Comparison of ENCODE assay signal across 26 mouse cellular contexts in genomic region chr13:111100448-111100847, GRCm38 (mm10).
DNase-seq lines count a peak whose midpoint lies in the region; ATAC-seq and TF ChIP-seq lines count a peak whose summit lies in the region.
"Had no signal": no experiment of that assay in that cellular context is flagged by ENCODE, and none has a peak within 500 bp of the region (broad histone marks: within the 10 kb centered on the region; RNA-seq: fewer than 3 reads in every experiment).

No protein-coding gene starts in this region.

- no peaks in the 10 kb centered on the region for H3K36me3 ChIP-seq in stomach, postnatal 0 days (ENCODE audit: control insufficient read depth, insufficient read depth, low read length)
- no peaks in the 10 kb centered on the region for H3K36me3 ChIP-seq in hindbrain, embryonic 10.5 days
- H3K36me3 ChIP-seq: heart, embryonic 12.5 days; hindbrain, embryonic 15.5 days; kidney, embryonic 15.5 days; limb, embryonic 12.5 days; midbrain, embryonic 12.5 days; stomach, embryonic 15.5 days had no signal

- no peak overlapping the region for H3K9ac ChIP-seq in stomach, postnatal 0 days (ENCODE audit: low read length)
- H3K9ac ChIP-seq: forebrain, embryonic 13.5 days; heart, embryonic 12.5 days; hindbrain, embryonic 15.5 days; kidney, embryonic 15.5 days; limb, embryonic 12.5 days; midbrain, embryonic 12.5 days; stomach, embryonic 15.5 days had no signal

- ATAC-seq in CD4-positive, CD25-positive, alpha-beta regulatory T cell, adult 4 months, result no peak
- peak; percentile 51; the same call in 1 of the 2 replicates for ATAC-seq in stomach, postnatal 0 days (ENCODE audit: low FRiP score, low TSS enrichment)
- ATAC-seq: forebrain, embryonic 13.5 days; lung, postnatal 0 days had no signal

- no peaks in the 10 kb centered on the region for H3K27me3 ChIP-seq in stomach, postnatal 0 days (ENCODE audit: control insufficient read depth, insufficient read depth, low read length)
- H3K27me3 ChIP-seq in hindbrain, embryonic 10.5 days (ENCODE audit: insufficient read depth, poor library complexity, severe bottlenecking), result no peaks in the 10 kb centered on the region
- H3K27me3 ChIP-seq: forebrain, embryonic 13.5 days; heart, embryonic 12.5 days; hindbrain, embryonic 15.5 days; kidney, embryonic 15.5 days; limb, embryonic 12.5 days; midbrain, embryonic 12.5 days; stomach, embryonic 15.5 days had no signal

- TF ChIP-seq CTCF in stomach, postnatal 0 days (IDR thresholded peaks at IDR 0.05; ENCODE audit: low read depth), result no peak

- WGBS in stomach, postnatal 0 days, result 79% methylated on average over 1 of the region's 1 CpGs
- 74% methylated on average over 1 of the region's 1 CpGs for WGBS in hindbrain, embryonic 10.5 days

- no peaks in the 10 kb centered on the region for H3K4me1 ChIP-seq in stomach, postnatal 0 days (replicated peaks; ENCODE audit: control insufficient read depth, insufficient read depth)
- H3K4me1 ChIP-seq in hindbrain, embryonic 10.5 days (replicated peaks), result peaks cover 13% of the 10 kb centered on the region
- H3K4me1 ChIP-seq: forebrain, embryonic 13.5 days; hindbrain, embryonic 15.5 days; limb, embryonic 12.5 days; midbrain, embryonic 12.5 days; stomach, embryonic 15.5 days had no signal

- no peak overlapping the region for H3K27ac ChIP-seq in stomach, postnatal 0 days (replicated peaks)
- no peak overlapping the region for H3K27ac ChIP-seq in hindbrain, embryonic 10.5 days
- H3K27ac ChIP-seq: forebrain, embryonic 13.5 days; hindbrain, embryonic 15.5 days; kidney, embryonic 15.5 days; limb, embryonic 12.5 days; midbrain, embryonic 12.5 days; stomach, embryonic 15.5 days had no signal

- H3K4me2 ChIP-seq in stomach, postnatal 0 days (replicated peaks; ENCODE audit: low read depth), result no peak overlapping the region
- H3K4me2 ChIP-seq: forebrain, embryonic 13.5 days; heart, embryonic 12.5 days; hindbrain, embryonic 15.5 days; kidney, embryonic 15.5 days; limb, embryonic 12.5 days; midbrain, embryonic 12.5 days; stomach, embryonic 15.5 days had no signal

- H3K4me3 ChIP-seq in stomach, postnatal 0 days (ENCODE audit: low read depth, low read length), result no peak overlapping the region
- no peak overlapping the region for H3K4me3 ChIP-seq in hindbrain, embryonic 10.5 days
- H3K4me3 ChIP-seq: erythroblast, embryonic 14.5 days; forebrain, embryonic 13.5 days; heart, embryonic 12.5 days; hindbrain, embryonic 15.5 days; kidney, embryonic 15.5 days; left cerebral cortex, adult 2 months; limb, embryonic 12.5 days; midbrain, embryonic 12.5 days; stomach, embryonic 15.5 days had no signal

- TF ChIP-seq EP300 in stomach, postnatal 0 days (optimal IDR thresholded peaks at IDR 0.05), result no peak

- H3K9me3 ChIP-seq in stomach, postnatal 0 days (ENCODE audit: control insufficient read depth, low read length), result no peaks in the 10 kb centered on the region
- H3K9me3 ChIP-seq in hindbrain, embryonic 10.5 days, result no peaks in the 10 kb centered on the region
- H3K9me3 ChIP-seq: forebrain, embryonic 13.5 days; heart, embryonic 12.5 days; hindbrain, embryonic 15.5 days; kidney, embryonic 15.5 days; limb, embryonic 12.5 days; midbrain, embryonic 12.5 days; stomach, embryonic 15.5 days had no signal

- peak; percentile 16 for DNase-seq in CD4-positive, CD25-positive, alpha-beta regulatory T cell, adult 2 months (ENCODE audit: low read depth, low spot score)
- DNase-seq in 416B (ENCODE audit: low read depth), result peak; percentile 60
- peak; percentile 4 for DNase-seq in induced T-regulatory cell, adult 2 months (ENCODE audit: low read depth)
- no peak for DNase-seq in stomach, postnatal 0 days (ENCODE audit: low spot score)
- no peak for DNase-seq in hindbrain, embryonic 10.5 days (ENCODE audit: low spot score)
- DNase-seq in heart, adult 11 months, result no peak
- DNase-seq: adrenal gland, adult 8-10 months; cerebellum, adult 2 months; cerebellum, postnatal 14 days; gastrocnemius, postnatal 14 days; heart, postnatal 4 days; kidney, adult 18-20 months; kidney, postnatal 25 days; right cerebral cortex, postnatal 14 days; thymus, postnatal 14 days had no signal

Comparison
In these comparisons a context has a peak if more than half of its experiments do, and no peak if none do; other contexts are left out.
1. DNase-seq: peak in CD4-positive, CD25-positive, alpha-beta regulatory T cell, adult 2 months (single experiment), 416B (single experiment) and induced T-regulatory cell, adult 2 months (single experiment); none in stomach, postnatal 0 days (single experiment), hindbrain, embryonic 10.5 days (single experiment) and heart, adult 11 months (single experiment).